Mouse (Mus musculus) G1E-ER4 (cell line): ENCODE data around the gene Gm10775. TPM values are rescaled to one million over a fixed set of nuclear protein-coding genes. Genes with fewer than 3 reads are reported as not detected.

Experiments used
- GATA1 ChIP-seq: IDR thresholded peaks from one replicate; pipeline ENCODE4 v1.8.0; 2012; ENCODE audit warnings: low read length, inconsistent platforms
- polyA plus RNA-seq: library from polyadenylated mRNA; stranded (reverse); fragments of >175 nt; gene quantifications from 2 replicates; pipeline ENCODE4 v1.2.3, GENCODE M21; 2012

Gm10775 gene
- polyA plus RNA-seq, result 0.06 and 0.18 TPM in 2 replicates

GRCm38 (mm10) chr13:65259239-65259638 is at the start of gene Gm10775:
Gm10775 (plus strand) TSS chr13:65259539.
- TF ChIP-seq GATA1, result no peak

- no peak for TF ChIP-seq GATA1
These were observed 33.4 kb upstream of the Gm10775 start for GRCm38 (mm10) chr13:65225945-65226344.

- TF ChIP-seq GATA1, result no peak
These were observed 32.7 kb upstream of the Gm10775 start for GRCm38 (mm10) chr13:65226657-65227056.

- no peak for TF ChIP-seq GATA1
These were observed 22.1 kb upstream of the Gm10775 start for GRCm38 (mm10) chr13:65237211-65237610.

GRCm38 (mm10) chr13:65240509-65241098 is 18.7 kb upstream of the Gm10775 start:
- no peak for TF ChIP-seq GATA1

GRCm38 (mm10) chr13:65241099-65241626 is 18.2 kb upstream of the Gm10775 start:
- TF ChIP-seq GATA1, result no peak

- no peak for TF ChIP-seq GATA1
These were observed 17.6 kb upstream of the Gm10775 start for GRCm38 (mm10) chr13:65241627-65242318.

- no peak for TF ChIP-seq GATA1
These were observed 17.0 kb upstream of the Gm10775 start for GRCm38 (mm10) chr13:65242319-65242787.

- no peak for TF ChIP-seq GATA1
These were observed 16.1 kb upstream of the Gm10775 start for GRCm38 (mm10) chr13:65243273-65243672.

- no peak for TF ChIP-seq GATA1
These were observed 974 bp upstream of the Gm10775 start for GRCm38 (mm10) chr13:65258175-65258954.

- TF ChIP-seq GATA1, result no peak
These were observed 2.7 kb downstream of the Gm10775 start for GRCm38 (mm10) chr13:65262086-65262485.

GRCm38 (mm10) chr13:65277994-65278382 is 18.6 kb downstream of the Gm10775 start:
- no peak for TF ChIP-seq GATA1

- TF ChIP-seq GATA1, result no peak
These were observed 19.3 kb downstream of the Gm10775 start, which contains the start of gene Zfp369 for GRCm38 (mm10) chr13:65278383-65279341. Zfp369 (plus strand) TSS chr13:65278814.

- no peak for TF ChIP-seq GATA1
These were observed 27.4 kb downstream of the Gm10775 start for GRCm38 (mm10) chr13:65286771-65287170.

- TF ChIP-seq GATA1, result no peak
These were observed 37.0 kb downstream of the Gm10775 start for GRCm38 (mm10) chr13:65296354-65296753.

Other genes starting within 250 kb of the Gm10775 start
- gene Spata31d1c, start 226.5 kb upstream of the Gm10775 start, polyA plus RNA-seq, result not detected in 2 replicates
- not detected in 2 replicates for gene Prss47, start 206.8 kb upstream of the Gm10775 start, polyA plus RNA-seq
- gene Mfsd14b, start 146.6 kb upstream of the Gm10775 start, polyA plus RNA-seq, result 27.0 and 34.6 TPM in 2 replicates
- gene Olfr465-ps1, start 121.5 kb upstream of the Gm10775 start, polyA plus RNA-seq, result not detected in 2 replicates
- gene Olfr466, start 109.3 kb upstream of the Gm10775 start, polyA plus RNA-seq, result not detected in 2 replicates
- not detected in 2 replicates for gene Nlrp4f, start 53.6 kb upstream of the Gm10775 start, polyA plus RNA-seq
- gene Zfp369, start 19.3 kb downstream of the Gm10775 start, polyA plus RNA-seq, result 3.2 and 3.5 TPM in 2 replicates